Mouse (Mus musculus) lung, postnatal 0 days (tissue): ENCODE data around the gene Gse1. TPM values are rescaled to one million over a fixed set of nuclear protein-coding genes. Genes with fewer than 3 reads are reported as not detected.

Experiments used
- ATAC-seq: fragments of 200-750 bp; cut with Nextera tagmentation; 2 replicates; pipeline ENCODE4 v1.8.0; 2017; ENCODE audit warnings: moderate library complexity
- DNase-seq: peaks from one replicate; pipeline ENCODE4 v3.0.0-alpha.2; 2016; ENCODE audit warnings: low spot score
- H3K27ac ChIP-seq: fragments of 300-500 bp; sonication (generic); 2 replicates; pipeline ENCODE4 v1.5.1; 2014; ENCODE audit warnings: antibody characterized with exemption, mild to moderate bottlenecking, low read length, mixed read lengths
- H3K27me3 ChIP-seq: fragments of 300-500 bp; sonication (generic); replicated peaks from 2 replicates; pipeline ENCODE4 v1.6.1; 2014; ENCODE audit warnings: low read length, mixed read lengths; ENCODE audit not compliant: insufficient read depth
- H3K36me3 ChIP-seq: fragments of 300-500 bp; sonication (generic); 2 replicates; pipeline ENCODE4 v1.6.1; 2014; ENCODE audit warnings: low read length, mixed read lengths; ENCODE audit not compliant: insufficient read depth
- H3K4me1 ChIP-seq: fragments of 300-500 bp; sonication (generic); 2 replicates; pipeline ENCODE4 v1.6.1; 2014; ENCODE audit warnings: antibody characterized with exemption, low read depth, low read length, mixed read lengths; ENCODE audit not compliant: insufficient read depth
- H3K4me2 ChIP-seq: fragments of 300-500 bp; sonication (generic); replicated peaks from 2 replicates; pipeline ENCODE4 v1.6.1; 2014; ENCODE audit warnings: low read depth, mild to moderate bottlenecking, low read length, moderate library complexity, mixed read lengths
- H3K4me3 ChIP-seq: fragments of 300-500 bp; sonication (generic); 2 replicates; pipeline ENCODE4 v1.5.1; 2014; ENCODE audit warnings: low read depth, low read length
- H3K9ac ChIP-seq: fragments of 300-500 bp; sonication (generic); replicated peaks from 2 replicates; pipeline ENCODE4 v1.6.1; 2014; ENCODE audit warnings: low read depth, mild to moderate bottlenecking
- H3K9me3 ChIP-seq: fragments of 300-500 bp; sonication (generic); 2 replicates; pipeline ENCODE4 v1.6.1; 2016; ENCODE audit warnings: low read length, mixed read lengths
- CTCF ChIP-seq: IDR thresholded peaks from 2 replicates; pipeline ENCODE4 v1.5.1; 2016; ENCODE audit warnings: antibody characterized with exemption, mild to moderate bottlenecking
- EP300 ChIP-seq: IDR thresholded peaks from 2 replicates; pipeline ENCODE4 v1.6.1; 2016; ENCODE audit warnings: antibody characterized with exemption, mild to moderate bottlenecking, control low read depth
- WGBS: fragments of 180-500 bp; shearing (Covaris S2); extraction: QIAGEN DNeasy Blood & Tissue Kit; methylation state at CpG from one replicate; pipeline ENCODE4 v1.1.7; 2014; 5-methylcytosine and 5-hydroxymethylcytosine counted together
- polyA plus RNA-seq: library from polyadenylated mRNA; unstranded; fragments of >200 nt; fragmentation: Nextera tagmentation; extraction: Ambion mirVana; gene quantifications from 2 replicates; pipeline ENCODE4 v1.2.1, GENCODE M21; 2015

Gene Gse1
- polyA plus RNA-seq, 1 experiment from 2014 or later: 9.9 TPM

GRCm38 (mm10) chr8:120462611-120463010 lies 234.4 kb downstream of the Gse1 start:
- H3K9me3 ChIP-seq: no peaks in the 10 kb centered on the region
- no peak for ATAC-seq
- H3K27ac ChIP-seq: no peak overlapping the region
- peaks cover 26% of the 10 kb centered on the region; the same call in 1 of the 2 replicates for H3K4me1 ChIP-seq
- TF ChIP-seq CTCF (no peak), EP300 (no peak)
- WGBS: 67% methylated on average over 6 of the region's 6 CpGs
- DNase-seq: no peak
- no peak overlapping the region for H3K4me2 ChIP-seq
- H3K27me3 ChIP-seq: no peaks in the 10 kb centered on the region
- H3K9ac ChIP-seq: no peak overlapping the region
- no peak overlapping the region for H3K4me3 ChIP-seq
- no peaks in the 10 kb centered on the region for H3K36me3 ChIP-seq

GRCm38 (mm10) chr8:120463918-120464584 lies 235.8 kb downstream of the Gse1 start:
- no peak overlapping the region for H3K27ac ChIP-seq
- H3K9ac ChIP-seq: no peak overlapping the region
- TF ChIP-seq EP300 (no peak), CTCF (no peak)
- 94% methylated on average over 8 of the region's 9 CpGs for WGBS
- no peaks in the 10 kb centered on the region for H3K36me3 ChIP-seq
- no peak overlapping the region for H3K4me2 ChIP-seq
- H3K27me3 ChIP-seq: no peaks in the 10 kb centered on the region
- no peak overlapping the region for H3K4me3 ChIP-seq
- DNase-seq (no peak), ATAC-seq (no peak)
- H3K9me3 ChIP-seq: no peaks in the 10 kb centered on the region
- peaks cover 26% of the 10 kb centered on the region; the same call in 1 of the 2 replicates for H3K4me1 ChIP-seq

GRCm38 (mm10) chr8:120464585-120464937 lies 236.3 kb downstream of the Gse1 start:
- Histone ChIP-seq H3K36me3 (no peaks in the 10 kb centered on the region), H3K27me3 (no peaks in the 10 kb centered on the region), H3K9ac (no peak overlapping the region), H3K4me3 (no peak overlapping the region), H3K27ac (no peak overlapping the region), H3K4me2 (no peak overlapping the region), H3K9me3 (no peaks in the 10 kb centered on the region), H3K4me1 (peaks cover 24% of the 10 kb centered on the region; the same call in 1 of the 2 replicates)
- TF ChIP-seq EP300: no peak
- no peak for TF ChIP-seq CTCF
- WGBS: 68% methylated on average over 4 of the region's 4 CpGs
- DNase-seq: no peak
- ATAC-seq: no peak

GRCm38 (mm10) chr8:120465710-120466109 lies 237.5 kb downstream of the Gse1 start:
- no peak overlapping the region for H3K4me3 ChIP-seq
- no peak overlapping the region for H3K9ac ChIP-seq
- ATAC-seq: peak; percentile 58
- no peak overlapping the region for H3K4me2 ChIP-seq
- no peaks in the 10 kb centered on the region for H3K9me3 ChIP-seq
- DNase-seq: peak; percentile 82
- H3K4me1 ChIP-seq: peaks cover 15% of the 10 kb centered on the region; the same call in 1 of the 2 replicates
- WGBS: 8% methylated on average over 8 of the region's 8 CpGs
- TF ChIP-seq EP300 (no peak), CTCF (peak; percentile 14; the same call in 1 of the 2 replicates)
- no peaks in the 10 kb centered on the region for H3K36me3 ChIP-seq
- no peak overlapping the region for H3K27ac ChIP-seq
- H3K27me3 ChIP-seq: no peaks in the 10 kb centered on the region

- H3K9me3 ChIP-seq: no peaks in the 10 kb centered on the region
- 64% methylated on average over 10 of the region's 10 CpGs for whole genome bisulfite sequencing
- TF ChIP-seq EP300 (no peak), CTCF (no peak)
- ATAC-seq (no peak), DNase-seq (no peak)
- H3K27me3 ChIP-seq: no peaks in the 10 kb centered on the region
- no peak overlapping the region for H3K27ac ChIP-seq
- peaks cover 11% of the 10 kb centered on the region; the same call in 1 of the 2 replicates for H3K4me1 ChIP-seq
- H3K9ac ChIP-seq: no peak overlapping the region
- H3K36me3 ChIP-seq: no peaks in the 10 kb centered on the region
- no peak overlapping the region for H3K4me3 ChIP-seq
- H3K4me2 ChIP-seq: no peak overlapping the region
Observed at GRCm38 (mm10) chr8:120466266-120466665, 238.0 kb downstream of the Gse1 start.

- ATAC-seq: no peak
- no peak for DNase-seq
- peaks cover 5% of the 10 kb centered on the region; the same call in 1 of the 2 replicates for H3K4me1 ChIP-seq
- H3K36me3 ChIP-seq: no peaks in the 10 kb centered on the region
- no peak overlapping the region for H3K4me2 ChIP-seq
- H3K9me3 ChIP-seq: no peaks in the 10 kb centered on the region
- H3K27me3 ChIP-seq: no peaks in the 10 kb centered on the region
- TF ChIP-seq EP300 (no peak), CTCF (no peak)
- no peak overlapping the region for H3K9ac ChIP-seq
- H3K27ac ChIP-seq: no peak overlapping the region
- no peak overlapping the region for H3K4me3 ChIP-seq
- WGBS: 87% methylated on average over 7 of the region's 7 CpGs
Observed at GRCm38 (mm10) chr8:120467598-120467997, 239.3 kb downstream of the Gse1 start.
